Mouse (Mus musculus) cerebellum, adult 2 months (tissue): Measurements from ENCODE around the gene Desi1.

Experiments used
- CTCF ChIP-seq: fragments of 200-500 bp; IDR thresholded peaks from 2 replicates; pipeline ENCODE4 v1.5.1; 2011; ENCODE audit warnings: low read depth, mild to moderate bottlenecking, control low read depth, low read length, moderate library complexity, borderline replicate concordance; ENCODE audit not compliant: insufficient read depth
- POLR2A ChIP-seq: fragments of 200-500 bp; IDR thresholded peaks from 2 replicates; pipeline ENCODE4 v1.6.1; 2011; ENCODE audit warnings: low read length, control low read depth, borderline replicate concordance; ENCODE audit not compliant: insufficient read depth

- TF ChIP-seq CTCF (no peak), POLR2A (no peak)
These were observed 11.1 kb downstream of the Desi1 start for GRCm38 (mm10) chr15:82022535-82023088.
